Mouse (Mus musculus): Measurements from ENCODE around the gene Hcn4.

Gene Hcn4

DNA sequence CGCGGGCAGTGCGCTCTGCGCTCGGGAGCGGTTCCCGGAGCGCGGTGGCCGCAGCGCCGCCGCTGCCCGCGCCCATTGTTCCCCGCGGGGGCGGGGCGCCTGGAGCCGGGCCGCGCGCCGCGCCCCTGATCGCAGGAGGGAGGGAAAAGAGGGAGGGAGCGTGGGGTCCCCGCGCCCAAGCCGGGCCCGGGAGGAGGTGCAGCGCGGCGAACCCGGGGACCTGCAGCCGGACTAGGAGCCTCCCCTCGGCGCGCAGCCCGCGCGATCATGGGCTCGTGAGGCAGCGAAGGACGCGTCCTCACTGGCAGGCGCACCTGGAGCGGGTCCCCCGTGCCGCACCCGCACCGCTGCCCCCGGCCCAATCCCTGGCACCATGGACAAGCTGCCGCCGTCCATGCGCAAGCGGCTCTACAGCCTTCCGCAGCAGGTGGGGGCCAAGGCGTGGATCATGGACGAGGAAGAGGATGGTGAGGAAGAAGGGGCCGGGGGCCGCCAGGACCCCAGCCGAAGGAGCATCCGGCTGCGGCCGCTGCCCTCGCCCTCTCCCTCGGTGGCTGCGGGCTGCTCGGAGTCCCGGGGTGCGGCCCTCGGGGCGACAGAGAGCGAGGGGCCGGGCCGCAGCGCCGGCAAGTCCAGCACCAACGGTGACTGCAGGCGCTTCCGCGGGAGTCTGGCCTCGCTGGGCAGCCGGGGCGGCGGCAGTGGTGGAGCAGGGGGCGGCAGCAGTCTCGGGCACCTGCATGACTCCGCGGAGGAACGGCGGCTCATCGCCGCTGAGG, at the start of gene Hcn4:
Hcn4 (plus strand) TSS at position 274 of the 779 bp plus-strand sequence.
- DNase-seq (ENCODE audit: inconsistent age in 2 of 2, low spot score in 1 of 2) = peak in 1 of 2 experiments; percentile 16

DNA sequence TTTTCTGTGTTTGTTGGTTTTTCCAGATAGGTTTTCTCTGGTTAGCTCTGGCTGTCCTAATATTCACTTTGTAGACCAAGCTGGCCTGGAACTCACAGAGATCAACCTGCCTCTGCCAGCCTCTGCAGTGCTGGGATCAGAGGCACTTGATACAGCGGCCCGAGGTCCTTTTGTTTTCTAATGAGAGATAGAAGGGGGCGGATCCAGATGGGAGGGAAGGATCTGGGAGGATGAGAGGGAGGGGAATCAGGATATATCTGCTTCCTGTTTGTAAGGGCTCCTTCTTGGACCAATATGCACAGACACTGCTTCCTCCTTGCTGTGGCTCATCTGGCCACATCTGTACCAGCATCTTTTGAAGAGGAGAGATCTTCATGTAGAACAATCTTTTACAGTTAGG, 48.5 kb upstream of the Hcn4 start:
- no peak for DNase-seq (ENCODE audit: inconsistent age in 2 of 2, low spot score in 1 of 2)

DNA sequence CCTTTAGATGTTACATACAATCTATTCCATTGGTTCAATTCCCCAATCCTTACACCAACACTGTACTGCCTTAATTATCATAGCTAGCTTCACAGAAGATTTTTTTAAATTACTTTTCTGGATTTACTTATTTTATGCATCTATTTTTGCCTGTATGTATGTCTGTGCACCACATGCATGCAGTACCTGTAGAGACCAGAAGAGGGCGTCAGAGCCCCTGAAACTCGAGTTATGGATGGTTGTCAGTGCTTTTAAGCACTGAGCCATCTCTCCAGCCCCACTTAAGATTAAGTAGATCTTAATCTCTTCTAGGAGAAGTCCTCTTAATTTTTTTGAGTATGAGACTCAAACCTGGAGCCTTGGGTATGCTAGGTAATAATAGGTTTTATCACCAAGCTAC, 47.8 kb upstream of the Hcn4 start:
- no peak for DNase-seq (ENCODE audit: inconsistent age in 2 of 2, low spot score in 1 of 2)

DNA sequence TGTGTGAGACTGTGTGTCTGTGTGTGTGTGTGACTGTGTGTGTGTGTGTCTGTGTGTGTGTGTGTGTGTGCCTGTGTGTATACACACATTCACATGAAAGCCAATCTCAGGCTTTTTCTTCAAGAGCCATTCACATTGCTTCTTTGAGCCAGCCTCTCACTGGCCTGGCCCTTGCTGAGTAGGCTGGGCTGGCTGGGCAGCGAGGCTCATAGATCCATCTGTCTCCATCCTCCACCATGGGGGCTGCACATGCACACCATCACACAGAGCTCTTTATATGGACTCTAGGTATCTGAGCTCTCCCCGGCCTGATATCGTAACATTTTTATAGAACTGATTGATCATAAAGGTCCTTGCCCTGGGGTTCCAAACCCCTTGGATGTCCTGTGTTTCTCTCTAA, 33.7 kb upstream of the Hcn4 start:
- DNase-seq (ENCODE audit: inconsistent age in 2 of 2, low spot score in 1 of 2) = no peak

DNA sequence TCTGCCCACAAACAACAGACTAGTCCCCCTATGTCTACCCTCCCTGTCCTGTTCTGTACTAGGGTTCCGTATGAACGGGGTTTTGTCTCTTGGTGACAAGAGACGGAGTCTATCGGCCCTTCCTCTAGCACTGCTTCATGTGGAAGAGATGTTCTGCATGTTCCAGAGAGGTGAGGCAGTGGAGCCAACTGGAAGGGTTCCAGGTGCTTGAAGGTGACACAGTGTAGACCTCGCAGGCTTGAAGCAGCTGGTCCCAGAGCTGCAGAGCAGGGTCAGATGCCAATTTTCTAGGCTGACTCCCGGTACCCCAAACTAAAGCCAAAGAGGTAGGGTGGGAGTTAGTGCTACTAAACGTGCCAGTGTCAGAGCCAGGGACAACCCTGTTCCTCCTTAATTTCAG, 25.1 kb upstream of the Hcn4 start:
- DNase-seq (ENCODE audit: inconsistent age in 2 of 2, low spot score in 1 of 2) = no peak

DNA sequence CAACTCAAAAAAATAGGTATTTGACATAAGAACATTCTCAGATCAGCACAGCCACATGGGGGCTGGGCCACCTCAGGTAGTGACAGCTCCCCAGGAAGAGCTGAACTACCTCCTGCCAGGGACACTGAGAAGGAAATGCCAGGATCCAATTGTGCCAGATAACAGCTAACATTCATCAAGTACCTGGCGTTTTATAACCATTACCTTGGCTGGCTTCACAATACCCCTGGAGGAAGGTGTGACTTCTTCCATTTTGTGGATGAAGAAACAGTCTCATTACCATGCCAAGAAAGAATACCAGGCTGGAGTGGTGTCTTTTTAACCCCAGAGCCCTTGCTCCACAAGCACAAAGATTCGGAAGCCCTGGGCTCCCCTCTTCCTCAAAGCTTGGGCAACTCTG, 21.8 kb upstream of the Hcn4 start:
- no peak for DNase-seq (ENCODE audit: inconsistent age in 2 of 2, low spot score in 1 of 2)

DNA sequence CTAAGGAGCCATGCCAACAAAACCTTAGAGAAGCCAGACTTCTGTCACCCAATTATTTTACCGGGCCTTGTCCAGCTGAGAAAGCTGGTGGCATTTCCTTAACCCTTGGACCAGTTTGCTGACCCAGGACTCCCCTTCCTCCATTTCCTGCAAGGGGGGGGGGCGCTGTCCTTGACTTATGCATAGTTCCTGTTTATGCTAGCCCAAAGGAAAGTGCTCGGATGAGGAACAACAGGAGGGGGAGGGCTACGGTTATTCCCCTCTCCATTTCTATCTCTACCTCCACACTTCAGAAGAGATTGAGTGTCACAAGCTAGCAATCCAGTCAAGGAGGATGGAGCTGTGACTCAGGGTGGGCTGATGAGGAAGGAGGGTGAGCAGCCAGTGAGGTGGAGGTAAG, 20.9 kb upstream of the Hcn4 start:
- DNase-seq (ENCODE audit: inconsistent age in 2 of 2, low spot score in 1 of 2) = no peak

DNA sequence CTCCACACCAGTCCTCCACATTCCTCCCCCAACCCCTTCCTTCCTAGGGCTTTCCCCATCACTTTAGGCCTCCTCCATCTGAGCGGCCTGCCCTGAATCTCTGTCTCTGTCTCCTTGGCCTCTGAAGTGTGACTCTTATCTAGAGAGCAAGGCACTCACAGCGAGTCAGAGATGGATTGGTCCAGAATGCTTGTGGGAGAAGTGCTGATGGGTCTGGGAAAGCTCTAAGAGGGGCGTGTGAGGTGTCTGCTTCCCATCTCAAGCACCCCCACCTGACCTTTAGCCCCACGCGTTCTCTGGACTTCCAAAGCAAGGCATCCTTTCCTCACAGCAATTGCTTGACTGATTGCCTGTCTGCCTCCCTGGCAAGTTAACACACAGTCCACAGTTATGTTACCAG, 20.4 kb upstream of the Hcn4 start:
- DNase-seq (ENCODE audit: inconsistent age in 2 of 2, low spot score in 1 of 2) = no peak

DNA sequence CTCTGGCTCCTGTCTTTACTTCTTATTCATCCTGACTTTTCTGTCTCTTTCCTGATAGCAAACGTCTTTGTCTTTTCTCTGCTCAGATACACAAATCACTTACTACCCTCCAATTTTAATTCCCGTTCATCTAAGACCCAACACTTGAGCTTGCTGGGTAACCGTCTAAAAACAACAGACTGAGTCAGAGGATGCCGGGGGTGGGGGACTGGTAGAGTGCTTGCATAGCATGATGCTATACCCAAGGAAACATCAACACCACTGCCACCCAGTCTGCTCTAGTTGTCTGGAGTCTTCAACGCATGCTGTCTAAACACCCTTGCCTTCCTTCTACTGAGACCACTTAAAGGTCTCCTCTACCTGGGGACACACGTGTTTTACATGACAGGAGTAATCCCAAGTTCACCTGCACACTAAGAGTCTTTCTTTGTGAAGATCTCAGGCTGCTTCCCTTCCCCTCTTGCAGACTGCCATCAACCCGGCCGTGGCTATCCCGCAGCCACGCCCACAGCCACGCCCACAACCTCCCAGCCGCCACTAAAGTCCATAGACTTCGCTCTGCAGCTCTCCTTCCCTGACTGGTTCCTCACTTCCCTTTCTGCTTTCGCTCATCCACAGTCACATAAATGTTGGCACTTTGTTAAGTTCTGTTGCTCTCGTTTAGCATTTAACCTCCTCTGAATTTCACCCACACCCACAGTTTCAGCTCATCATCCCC, 17.5 kb upstream of the Hcn4 start:
- DNase-seq (ENCODE audit: inconsistent age in 2 of 2, low spot score in 1 of 2) = peak; percentile 68 to 81

DNA sequence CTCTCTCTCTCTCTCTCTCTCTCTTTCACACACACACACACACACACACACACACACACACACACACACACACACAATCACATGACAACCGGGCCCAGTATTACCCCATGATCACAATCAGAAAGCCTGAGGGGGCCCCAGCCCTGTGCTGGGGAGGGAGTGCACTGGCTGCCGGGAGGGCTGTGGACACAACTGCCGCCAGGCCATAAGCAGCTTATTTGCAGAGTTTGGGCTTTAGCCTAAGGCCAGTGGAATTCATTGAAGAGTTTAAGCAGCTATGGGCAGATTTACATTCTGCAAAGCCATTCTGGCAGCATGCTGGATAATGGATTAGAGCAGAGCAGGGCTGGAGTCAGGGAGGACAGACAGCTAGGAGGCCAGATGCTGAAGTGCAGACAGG, 12.0 kb upstream of the Hcn4 start:
- no peak for DNase-seq (ENCODE audit: inconsistent age in 2 of 2, low spot score in 1 of 2)

DNA sequence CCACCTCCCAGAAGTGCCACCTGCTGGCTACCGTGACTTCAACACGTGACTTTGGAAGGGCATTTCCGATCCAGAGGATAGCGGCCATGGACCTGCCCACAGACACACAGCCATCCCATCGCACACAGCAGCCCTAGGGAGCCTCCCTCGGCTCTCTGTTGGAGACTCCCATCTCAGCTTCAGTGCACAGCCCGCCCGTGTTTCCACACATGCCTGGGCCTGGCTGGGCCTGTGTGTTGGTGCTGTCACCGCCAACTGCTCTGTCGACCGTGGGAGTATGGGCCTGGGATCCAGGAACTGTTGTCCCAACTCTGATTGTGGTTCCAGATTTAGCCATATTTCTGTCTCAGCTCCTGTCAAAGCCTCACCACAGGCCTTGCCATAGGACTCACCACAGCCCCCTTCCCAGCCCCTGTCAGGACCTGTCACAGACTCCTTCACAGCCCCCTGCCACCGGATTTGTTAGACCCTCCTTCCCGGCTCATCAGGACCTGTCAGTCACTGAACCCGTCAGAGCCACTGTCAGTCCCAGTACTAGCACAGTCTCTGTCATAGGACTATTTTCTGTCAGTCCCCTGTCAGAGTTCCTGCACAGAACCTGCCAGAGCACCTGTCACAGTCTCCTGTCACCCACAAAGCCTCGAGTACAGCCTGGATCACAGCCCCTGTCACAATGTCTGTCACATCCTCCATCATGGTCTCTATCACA, 7.5 kb upstream of the Hcn4 start:
- no peak for DNase-seq (ENCODE audit: inconsistent age in 2 of 2, low spot score in 1 of 2)

DNA sequence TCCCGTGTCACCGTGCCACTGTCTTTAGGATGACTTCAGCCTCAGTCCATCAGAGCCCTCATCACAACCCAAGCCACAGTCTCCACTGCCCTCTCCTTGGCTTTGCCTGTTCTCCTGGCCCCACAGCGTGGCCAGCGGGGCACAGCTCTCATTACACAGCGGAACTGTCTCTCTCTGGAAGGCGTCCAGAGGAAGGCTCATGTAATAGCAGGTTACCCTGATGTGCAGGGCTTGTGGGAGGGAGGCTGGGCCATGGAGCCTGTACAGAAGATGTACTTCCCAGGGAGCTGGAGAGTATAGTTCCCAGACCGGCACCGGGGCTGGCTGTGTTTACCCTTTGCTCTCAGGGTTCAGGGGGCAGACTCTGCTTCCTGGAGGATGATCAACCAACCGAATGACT, 6.8 kb upstream of the Hcn4 start:
- no peak for DNase-seq (ENCODE audit: inconsistent age in 2 of 2, low spot score in 1 of 2)

DNA sequence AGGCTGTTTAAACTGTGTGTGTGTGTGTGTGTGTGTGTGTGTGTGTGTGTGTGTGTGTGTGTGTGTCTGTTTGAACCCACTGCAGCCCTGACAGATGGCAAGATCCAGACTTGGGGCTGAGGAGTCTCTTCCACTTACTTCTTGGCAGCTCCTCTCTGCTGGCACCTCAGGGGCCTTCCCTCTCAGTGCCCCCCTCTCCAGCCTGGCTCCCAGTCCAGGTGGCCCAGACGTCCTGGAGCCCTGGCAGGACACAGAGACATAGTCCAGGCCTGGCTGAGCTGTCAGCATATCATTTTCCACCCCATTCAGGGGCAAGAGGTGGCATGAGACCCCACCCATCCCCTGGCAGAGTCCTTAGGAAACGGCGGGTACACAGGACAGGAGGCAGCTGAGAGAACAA, 5.5 kb upstream of the Hcn4 start:
- no peak for DNase-seq (ENCODE audit: inconsistent age in 2 of 2, low spot score in 1 of 2)

DNA sequence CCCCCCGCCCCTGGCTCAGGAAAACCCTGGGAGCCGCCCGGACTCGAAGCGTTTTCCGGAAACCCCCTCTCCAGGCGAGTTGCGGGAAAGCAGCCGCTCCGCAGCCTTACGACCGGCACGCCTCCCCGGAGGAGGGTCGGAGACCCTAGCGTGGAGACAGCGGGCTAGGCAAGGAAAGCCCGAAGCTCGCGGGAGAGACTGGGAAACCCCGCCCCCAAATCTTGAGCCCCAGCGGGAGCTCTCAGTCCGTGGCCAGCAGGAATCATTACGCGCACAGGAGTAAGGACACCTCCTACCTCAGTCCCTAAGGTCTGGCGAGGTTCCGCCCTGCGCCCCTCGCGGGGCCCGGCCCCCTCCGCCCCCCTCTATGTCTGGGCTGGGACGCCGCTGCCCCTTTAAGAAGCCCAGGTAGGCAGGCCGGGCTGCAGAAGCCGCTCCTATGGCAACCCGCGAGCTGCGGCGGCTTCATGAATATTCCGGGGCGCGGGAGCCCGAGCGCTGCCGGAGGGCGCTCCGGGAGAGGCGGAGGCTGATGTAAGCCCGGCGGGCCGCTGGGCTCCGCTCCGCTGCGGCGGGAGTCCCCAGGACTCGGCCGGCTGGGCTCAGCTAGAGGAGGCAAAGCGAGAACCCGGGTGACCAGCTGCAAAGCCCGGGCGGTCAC, 651 bp upstream of the Hcn4 start:
- DNase-seq (ENCODE audit: inconsistent age in 2 of 2, low spot score in 1 of 2) = peak; percentile 44 to 84

DNA sequence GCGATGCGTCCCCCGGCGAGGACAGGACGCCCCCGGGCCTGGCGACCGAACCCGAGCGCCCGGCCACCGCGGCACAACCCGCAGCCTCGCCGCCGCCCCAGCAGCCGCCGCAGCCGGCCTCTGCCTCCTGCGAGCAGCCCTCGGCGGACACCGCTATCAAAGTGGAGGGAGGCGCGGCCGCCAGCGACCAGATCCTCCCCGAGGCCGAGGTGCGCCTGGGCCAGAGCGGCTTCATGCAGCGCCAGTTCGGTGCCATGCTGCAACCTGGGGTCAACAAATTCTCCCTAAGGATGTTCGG, 655 bp downstream of the Hcn4 start:
- DNase-seq (ENCODE audit: inconsistent age in 2 of 2, low spot score in 1 of 2) = peak in 1 of 2 experiments; percentile 55

DNA sequence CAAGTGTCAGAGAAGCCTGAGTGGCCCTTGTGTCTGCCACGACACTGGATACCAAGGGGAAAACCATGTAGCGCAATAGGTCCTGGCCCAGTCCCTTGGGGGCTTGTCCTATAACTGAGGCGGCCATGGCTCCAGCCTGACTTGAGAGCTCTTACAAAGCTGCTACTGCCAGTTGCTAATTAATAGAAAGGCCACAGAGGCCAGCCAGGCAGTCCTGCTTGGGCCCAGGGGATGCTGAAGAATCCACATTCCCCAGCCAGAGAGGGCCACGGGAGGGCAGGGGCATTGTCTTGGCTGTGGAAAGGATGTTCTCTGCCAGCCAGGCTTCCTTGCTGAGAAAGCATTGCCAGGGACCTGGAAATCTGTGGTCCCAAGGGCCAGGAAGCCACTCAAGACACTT, 6.4 kb downstream of the Hcn4 start:
- no peak for DNase-seq (ENCODE audit: inconsistent age in 2 of 2, low spot score in 1 of 2)

DNA sequence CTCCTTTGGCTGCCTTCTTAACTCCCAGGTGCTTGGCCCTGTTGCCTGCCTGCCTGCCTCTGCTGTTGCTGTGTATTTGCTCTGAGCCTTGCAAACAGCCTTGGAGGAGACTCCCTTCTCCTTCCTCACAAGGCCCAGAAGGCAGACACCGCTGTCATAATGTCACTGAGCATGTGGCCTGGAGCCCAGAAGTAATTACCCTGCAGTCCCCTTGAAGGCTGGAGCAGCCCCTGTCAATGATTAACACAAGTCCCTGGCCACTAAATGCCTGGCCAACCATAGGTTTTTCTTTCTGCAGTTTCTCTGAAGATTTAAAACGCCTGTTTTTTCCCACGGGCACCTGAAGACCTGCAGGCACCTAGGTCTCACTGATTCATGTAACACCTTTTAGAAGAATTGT, 9.7 kb downstream of the Hcn4 start:
- DNase-seq (ENCODE audit: inconsistent age in 2 of 2, low spot score in 1 of 2) = no peak

DNA sequence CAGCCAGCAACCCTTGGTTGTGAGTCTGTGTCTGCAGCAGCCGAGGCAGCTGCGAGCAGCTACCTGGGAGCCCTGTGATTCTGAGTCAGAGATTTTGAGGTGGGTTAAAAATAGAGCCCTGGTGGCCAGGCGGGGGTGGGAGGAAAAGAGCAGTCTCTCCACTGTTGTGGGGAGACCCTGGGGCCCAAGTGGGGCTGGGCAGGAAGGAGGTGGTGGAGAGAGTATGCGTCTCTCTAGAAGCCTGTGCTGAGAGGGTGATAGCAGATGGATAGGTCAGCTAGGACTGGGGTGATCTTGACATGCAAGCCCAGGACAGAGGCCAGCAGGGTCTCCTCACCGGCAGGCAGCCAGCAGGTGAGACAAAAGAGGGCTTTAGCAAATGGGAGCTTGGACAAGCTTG, 14.0 kb downstream of the Hcn4 start:
- no peak for DNase-seq (ENCODE audit: inconsistent age in 2 of 2, low spot score in 1 of 2)

DNA sequence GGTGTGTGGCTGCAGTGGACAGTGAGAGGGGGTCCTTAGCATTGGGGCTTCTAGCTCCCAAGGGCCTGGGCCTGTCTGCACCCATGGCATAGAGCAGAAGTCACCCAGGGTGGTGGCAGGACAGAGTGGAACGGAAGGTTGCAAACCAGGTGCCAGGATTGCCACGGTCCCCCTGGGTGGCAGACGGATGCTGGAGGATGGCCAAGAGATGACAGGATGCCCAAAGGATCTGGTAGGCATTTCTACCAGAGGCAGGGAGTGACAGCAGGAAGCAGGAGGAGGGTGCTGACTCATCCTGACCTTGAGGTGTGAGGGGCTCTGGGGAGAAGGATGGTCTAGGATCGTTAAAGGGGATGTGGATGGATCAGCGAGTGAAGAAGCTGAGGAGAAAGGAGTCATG, 15.3 kb downstream of the Hcn4 start:
- no peak for DNase-seq (ENCODE audit: inconsistent age in 2 of 2, low spot score in 1 of 2)

DNA sequence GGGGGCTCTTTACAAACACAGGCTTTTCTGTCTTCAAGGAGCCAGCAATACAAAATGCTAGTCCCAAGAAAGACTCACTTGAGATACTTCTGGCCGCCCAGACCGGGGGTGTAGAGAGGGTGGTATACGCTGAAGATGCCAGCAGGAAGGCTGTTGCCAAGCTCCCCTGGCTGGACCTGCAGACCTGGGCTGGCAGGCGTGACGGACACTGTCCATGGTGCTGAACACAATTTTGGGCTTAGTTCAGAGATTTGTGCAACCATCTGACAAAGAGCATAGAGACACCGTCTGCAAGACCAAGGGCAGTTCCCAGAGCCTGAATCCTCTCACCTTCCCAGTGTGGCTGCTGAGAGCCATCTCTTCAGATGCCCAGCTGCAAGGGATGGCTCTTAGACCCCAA, 18.4 kb downstream of the Hcn4 start:
- peak; percentile 45 to 85 for DNase-seq (ENCODE audit: inconsistent age in 2 of 2, low spot score in 1 of 2)

DNA sequence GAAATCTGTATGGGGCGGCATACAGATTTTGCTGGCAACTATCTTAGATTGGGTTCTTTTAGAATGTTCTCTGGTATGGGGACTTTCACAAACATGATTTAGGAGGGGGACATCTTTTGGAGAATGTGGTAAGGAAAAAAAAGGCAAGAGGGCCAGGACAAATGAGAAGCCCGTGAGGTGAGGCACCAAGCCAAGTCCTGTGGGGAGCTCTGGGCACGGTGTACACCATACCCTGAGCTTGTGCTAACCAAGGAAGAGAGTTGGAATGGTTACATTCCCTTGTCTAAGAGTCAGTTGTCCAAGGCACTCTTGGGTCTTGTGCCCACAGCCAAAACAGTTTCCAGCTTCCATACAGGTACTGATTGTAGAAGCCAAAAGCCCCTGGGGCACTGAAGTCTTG, 21.4 kb downstream of the Hcn4 start:
- DNase-seq (ENCODE audit: inconsistent age in 2 of 2, low spot score in 1 of 2) = no peak

DNA sequence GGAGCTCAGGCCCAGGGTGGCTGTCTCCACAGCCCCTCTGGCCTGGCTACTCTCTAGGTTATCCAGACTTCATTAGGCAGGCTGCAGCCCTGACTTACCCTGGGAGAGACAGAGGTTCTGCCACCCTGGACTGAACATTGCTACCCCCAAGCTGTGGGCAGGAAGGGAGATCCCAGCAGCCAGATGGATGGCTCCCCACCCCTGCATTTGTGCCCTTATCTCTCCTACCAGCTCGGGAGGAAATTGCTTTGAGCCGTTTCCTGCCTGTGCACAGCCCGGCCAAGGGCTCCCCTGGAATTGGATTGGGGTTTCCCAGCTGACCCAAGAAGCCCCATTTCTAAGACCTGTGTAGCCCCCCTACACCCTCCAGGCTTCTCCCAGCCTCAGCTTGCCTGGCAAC, 23.8 kb downstream of the Hcn4 start:
- no peak for DNase-seq (ENCODE audit: inconsistent age in 2 of 2, low spot score in 1 of 2)
